Mouse (Mus musculus) testis, adult 2 months (tissue): ENCODE results near the gene Ccl26.

Source experiments
- CTCF ChIP-seq: fragments of 200-500 bp; IDR thresholded peaks from 2 replicates; pipeline ENCODE4 v1.5.1; 2012; ENCODE audit warnings: low read depth, mild to moderate bottlenecking, inconsistent platforms, low read length, moderate library complexity; ENCODE audit not compliant: control insufficient read depth, insufficient read depth, insufficient replicate concordance
- POLR2A ChIP-seq: fragments of 200-500 bp; IDR thresholded peaks from 2 replicates; pipeline ENCODE4 v1.6.1; 2012; ENCODE audit warnings: low read depth, mild to moderate bottlenecking, inconsistent platforms, low read length, moderate library complexity; ENCODE audit not compliant: control insufficient read depth

- TF ChIP-seq POLR2A = no peak
- no peak for TF ChIP-seq CTCF
Measured at GRCm38 (mm10) chr5:135609794-135610193, 46.4 kb upstream of the Ccl26 start.
